Mouse (Mus musculus) central nervous system, embryonic 18 days (tissue): ENCODE results near the gene Gm2888. TPM values are rescaled to one million over a fixed set of nuclear protein-coding genes. Genes with fewer than 3 reads are reported as not detected.

Experiments
- polyA plus RNA-seq: library from polyadenylated mRNA; depleted of rRNA; stranded (reverse); fragments of >200 nt; gene quantifications from 2 replicates; pipeline ENCODE4 v1.2.3, GENCODE M21; 2012; rRNA removed

Gm2888 gene
- polyA plus RNA-seq = not detected in 2 replicates

DNA sequence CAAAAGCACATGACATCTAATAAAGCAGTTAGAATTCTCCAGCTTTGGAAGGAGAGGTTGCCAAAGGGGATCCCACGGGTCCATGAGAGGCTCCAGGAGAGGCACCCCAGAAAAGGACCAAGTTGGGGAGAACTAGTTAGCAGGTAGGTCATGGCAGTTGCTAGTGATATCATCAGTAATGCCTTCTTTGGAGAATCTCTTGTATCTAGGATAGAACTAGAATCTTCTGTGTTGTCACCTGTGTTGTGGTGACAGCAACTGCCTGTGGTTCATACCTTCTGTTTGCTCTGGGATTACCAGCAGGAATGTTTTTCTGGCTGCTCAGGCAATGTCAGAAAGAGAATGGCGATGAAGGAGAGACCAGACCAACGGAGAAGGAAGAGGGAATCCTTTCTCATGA lies at the start of gene Gm2888:
Gm2888 (plus strand) TSS at position 301 of the 400 bp plus-strand sequence.

DNA sequence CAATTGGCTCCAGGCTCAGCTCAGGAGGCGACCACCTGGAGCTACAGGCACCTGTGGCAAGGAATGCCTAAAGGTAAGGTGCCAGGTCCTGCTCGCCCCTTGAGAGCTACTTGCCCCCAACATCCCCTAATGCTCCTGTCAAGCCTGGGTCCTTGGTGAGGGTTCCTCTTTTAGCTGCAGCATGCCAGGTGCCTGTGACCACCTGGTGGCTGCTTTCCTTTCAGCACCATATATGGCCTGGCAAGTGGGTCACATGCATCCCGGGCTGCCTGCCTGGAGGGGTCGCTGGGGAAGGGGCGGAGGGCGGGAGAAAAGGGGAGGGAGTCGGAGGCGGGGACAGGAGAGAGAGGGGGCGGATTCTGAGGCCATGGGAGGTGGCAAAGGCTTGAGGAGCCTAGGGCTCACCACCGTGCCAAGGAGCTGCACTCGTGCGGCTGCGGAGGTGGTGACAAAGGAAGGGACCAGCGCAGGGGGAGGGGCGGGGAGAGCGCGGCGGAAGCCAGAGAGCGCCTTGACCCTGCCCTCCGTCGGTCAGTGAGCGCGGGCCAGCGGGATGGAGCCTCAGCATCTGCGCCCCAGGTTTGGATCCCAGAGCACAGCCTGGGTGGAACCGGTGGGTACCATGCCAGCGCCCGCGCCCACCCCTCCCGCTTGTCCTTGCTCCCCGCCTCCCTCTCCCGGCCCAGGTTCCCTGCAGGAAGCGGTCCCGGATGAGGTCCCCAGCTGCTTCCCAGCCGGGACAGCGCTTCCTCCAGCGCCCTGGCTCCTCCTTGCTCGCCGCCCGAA lies 19.1 kb downstream of the Gm2888 start, which contains the start of gene Gm2897:
Gm2897 (plus strand) TSS at position 559 of the 786 bp plus-strand sequence.

Other genes starting within 250 kb of the Gm2888 start
- gene Gm2897, start 19.3 kb downstream of the Gm2888 start, polyA plus RNA-seq = 19.2 and 19.7 TPM in 2 replicates
- 0.17 TPM in 1 of 2 replicates, not detected in the other for gene Gm10340, start 104.0 kb downstream of the Gm2888 start, polyA plus RNA-seq
- gene Gm5795, start 158.3 kb downstream of the Gm2888 start, polyA plus RNA-seq = 0.55 and 0.75 TPM in 2 replicates
- 14.2 and 15.4 TPM in 2 replicates for gene D830030K20Rik, start 178.5 kb downstream of the Gm2888 start, polyA plus RNA-seq